Mouse (Mus musculus): ENCODE data around the gene 1700113H08Rik.

- TF ChIP-seq POLR2A (IDR thresholded peaks at IDR 0.05; ENCODE audit: low read depth, low read length) (no peak), CTCF (IDR thresholded peaks at IDR 0.05; ENCODE audit: extremely low read depth, insufficient read length, insufficient replicate concordance, low read depth, low read length) (no peak)
Measured at GRCm38 (mm10) chr10:87036271-87036703, 21.6 kb upstream of the 1700113H08Rik start.

All from small intestine, adult 2 months (tissue).